25 mouse cellular contexts compared by ENCODE assay signal in genomic region chr17:26872870-26873269, GRCm38 (mm10). TPM values are rescaled to one million over a fixed set of nuclear protein-coding genes. Genes with fewer than 3 reads are reported as not detected.
A peak's percentile ranks its signal among the peaks of the same experiment; 100 is the strongest.
DNase-seq lines count a peak whose midpoint lies in the region; ATAC-seq and TF ChIP-seq lines count a peak whose summit lies in the region.
"Had no signal": no experiment of that assay in that cellular context is flagged by ENCODE, and none has a peak within 500 bp of the region (broad histone marks: within the 10 kb centered on the region; RNA-seq: fewer than 3 reads in every experiment).

No protein-coding gene starts in this region.

- H3K27me3 ChIP-seq in heart, embryonic 10.5 days (ENCODE audit: insufficient read depth, poor library complexity, severe bottlenecking), result no peaks in the 10 kb centered on the region
- no peaks in the 10 kb centered on the region for H3K27me3 ChIP-seq in heart, embryonic 14.5 days (ENCODE audit: control insufficient read depth, insufficient read depth, low read length)
- no peaks in the 10 kb centered on the region for H3K27me3 ChIP-seq in kidney, postnatal 0 days (ENCODE audit: insufficient read depth, low read length)
- no peaks in the 10 kb centered on the region for H3K27me3 ChIP-seq in lung, postnatal 0 days (replicated peaks; ENCODE audit: insufficient read depth, low read length)

- DNase-seq in heart, embryonic 10.5 days (ENCODE audit: low spot score), result no peak
- no peak for DNase-seq in heart, postnatal 36 days
- DNase-seq in heart, adult 8-10 months (ENCODE audit: low spot score), result no peak
- DNase-seq in kidney, postnatal 0 days (ENCODE audit: low spot score), result peak; percentile 18
- DNase-seq in kidney, postnatal 4 days, result no peak
- peak; percentile 86 for DNase-seq in lung, postnatal 0 days (ENCODE audit: low spot score)
- DNase-seq in lung, adult 2 months, result no peak
- DNase-seq: adrenal gland, adult 8-10 months; adrenal gland, postnatal 36 days; B cell, adult 2 months; cerebellum, adult 2 months; cerebellum, postnatal 10 days; forebrain, postnatal 0 days; gastrocnemius, postnatal 14 days; kidney, adult 11 months had no signal

- no peaks in the 10 kb centered on the region for H3K9me3 ChIP-seq in heart, embryonic 10.5 days
- no peaks in the 10 kb centered on the region for H3K9me3 ChIP-seq in heart, embryonic 14.5 days (ENCODE audit: control insufficient read depth, low read length)
- no peaks in the 10 kb centered on the region for H3K9me3 ChIP-seq in kidney, postnatal 0 days (replicated peaks; ENCODE audit: low read length)
- no peaks in the 10 kb centered on the region for H3K9me3 ChIP-seq in lung, postnatal 0 days (ENCODE audit: low read length)
- H3K9me3 ChIP-seq: embryonic facial prominence, embryonic 10.5 days; forebrain, embryonic 13.5 days; G1E; hindbrain, embryonic 13.5 days had no signal

- H3K36me3 ChIP-seq in heart, embryonic 10.5 days, result no peaks in the 10 kb centered on the region
- H3K36me3 ChIP-seq in heart, embryonic 14.5 days (ENCODE audit: control insufficient read depth, insufficient read depth, low read length), result no peaks in the 10 kb centered on the region
- no peaks in the 10 kb centered on the region for H3K36me3 ChIP-seq in kidney, postnatal 0 days (ENCODE audit: insufficient read depth, low read length)
- H3K36me3 ChIP-seq in lung, postnatal 0 days (ENCODE audit: insufficient read depth, low read length), result no peaks in the 10 kb centered on the region
- H3K36me3 ChIP-seq: embryonic facial prominence, embryonic 10.5 days; hindbrain, embryonic 13.5 days had no signal

- no peak for ATAC-seq in heart, embryonic 14.5 days (ENCODE audit: insufficient number of reproducible peaks, insufficient read depth, low FRiP score, low read depth)
- ATAC-seq in kidney, postnatal 0 days (replicated peaks; ENCODE audit: low FRiP score, low read depth), result no peak
- peak; percentile 90 for ATAC-seq in lung, postnatal 0 days
- ATAC-seq: CD4-positive, CD25-positive, alpha-beta regulatory T cell, adult 4 months; forebrain, embryonic 13.5 days; forebrain, postnatal 0 days; hindbrain, postnatal 0 days had no signal

- H3K27ac ChIP-seq in heart, embryonic 10.5 days, result peak overlapping the region; percentile 59; the same call in 1 of the 2 replicates
- peak overlapping the region; percentile 58 to 73; a peak in 3 of 4 replicates for H3K27ac ChIP-seq in heart, embryonic 14.5 days (replicated peaks in 1 of 2; ENCODE audit: control insufficient read depth in 1 of 2, insufficient read depth in 1 of 2, low read depth in 2 of 2, low read length in 2 of 2)
- no peak overlapping the region for H3K27ac ChIP-seq in kidney, postnatal 0 days
- 0 out of 2 replicates have a peak overlapping the region, but pooled peaks have one; percentile 69 for H3K27ac ChIP-seq in lung, postnatal 0 days (ENCODE audit: low read length)
- H3K27ac ChIP-seq: embryonic facial prominence, embryonic 10.5 days; forebrain, embryonic 13.5 days; hindbrain, embryonic 13.5 days; hindbrain, postnatal 0 days had no signal

- 65% methylated on average over 3 of the region's 3 CpGs for WGBS in heart, embryonic 10.5 days
- WGBS in heart, embryonic 14.5 days, result 57% methylated on average over 3 of the region's 3 CpGs
- WGBS in kidney, postnatal 0 days, result 61% methylated on average over 3 of the region's 3 CpGs
- WGBS in lung, postnatal 0 days, result 45% methylated on average over 3 of the region's 3 CpGs
- 46% methylated on average over 3 of the region's 3 CpGs for WGBS in lung, adult 2 months

- TF ChIP-seq EP300 in lung, postnatal 0 days (IDR thresholded peaks at IDR 0.05), result peak; percentile 73

- TF ChIP-seq CTCF in kidney, postnatal 0 days (IDR thresholded peaks at IDR 0.05; ENCODE audit: low read depth), result no peak
- TF ChIP-seq CTCF in lung, postnatal 0 days (IDR thresholded peaks at IDR 0.05), result no peak
- no peak for TF ChIP-seq CTCF in lung, adult 2 months (IDR thresholded peaks at IDR 0.05; ENCODE audit: insufficient read depth, low read length)

- H3K9ac ChIP-seq in heart, embryonic 14.5 days (ENCODE audit: low read length), result no peak overlapping the region
- no peak overlapping the region for H3K9ac ChIP-seq in kidney, postnatal 0 days (ENCODE audit: low read depth, low read length)
- no peak overlapping the region for H3K9ac ChIP-seq in lung, postnatal 0 days (replicated peaks; ENCODE audit: low read depth)
- H3K9ac ChIP-seq: forebrain, embryonic 13.5 days; forebrain, postnatal 0 days; hindbrain, embryonic 13.5 days had no signal

- no peak overlapping the region for H3K4me3 ChIP-seq in heart, embryonic 10.5 days
- no peak overlapping the region for H3K4me3 ChIP-seq in heart, embryonic 14.5 days (ENCODE audit: control insufficient read depth in 1 of 2, insufficient read depth in 1 of 2, low read depth in 1 of 2, low read length in 2 of 2)
- no peak overlapping the region for H3K4me3 ChIP-seq in kidney, postnatal 0 days (replicated peaks; ENCODE audit: low read depth, low read length)
- no peak overlapping the region for H3K4me3 ChIP-seq in lung, postnatal 0 days (ENCODE audit: low read depth, low read length)
- no peak overlapping the region for H3K4me3 ChIP-seq in lung, adult 2 months (replicated peaks; ENCODE audit: extremely low read depth, low read depth, low read length)
- H3K4me3 ChIP-seq: embryonic facial prominence, embryonic 10.5 days; forebrain, embryonic 13.5 days; hindbrain, embryonic 13.5 days had no signal

- intact Hi-C loops in heart, postnatal 36 days (cut with DNase I), result no loop called here

- no peak for TF ChIP-seq POLR2A in lung, adult 2 months (IDR thresholded peaks at IDR 0.05; ENCODE audit: borderline replicate concordance, extremely low read depth, low read depth, low read length)

- no peak overlapping the region for H3K4me2 ChIP-seq in heart, embryonic 14.5 days (ENCODE audit: low read length)
- H3K4me2 ChIP-seq in kidney, postnatal 0 days (ENCODE audit: low read length), result no peak overlapping the region
- no peak overlapping the region for H3K4me2 ChIP-seq in lung, postnatal 0 days (replicated peaks; ENCODE audit: low read depth, low read length)
- H3K4me2 ChIP-seq: forebrain, embryonic 13.5 days; hindbrain, embryonic 13.5 days had no signal

- H3K4me1 ChIP-seq in heart, embryonic 10.5 days, result peaks cover 46% of the 10 kb centered on the region
- H3K4me1 ChIP-seq in heart, embryonic 14.5 days (ENCODE audit: control insufficient read depth in 2 of 2, insufficient read depth in 2 of 2, low read length in 2 of 2), result peaks cover 39 to 41% of the 10 kb centered on the region in 2 experiments
- no peaks in the 10 kb centered on the region for H3K4me1 ChIP-seq in kidney, postnatal 0 days (replicated peaks; ENCODE audit: insufficient read depth, low read length)
- no peaks in the 10 kb centered on the region for H3K4me1 ChIP-seq in lung, postnatal 0 days (ENCODE audit: insufficient read depth, low read depth, low read length)
- no peaks in the 10 kb centered on the region for H3K4me1 ChIP-seq in lung, adult 2 months (ENCODE audit: control insufficient read depth, insufficient read depth, low read length)
- H3K4me1 ChIP-seq: forebrain, embryonic 13.5 days; hindbrain, embryonic 13.5 days had no signal

RNA-seq across cellular contexts. Expression of gene Nkx2-5, which starts 28.1 kb away (rescaled TPM):
- polyA plus RNA-seq in heart, embryonic 10.5 days (2016; fragmentation: Nextera tagmentation; extraction: Ambion mirVana), result 146 and 189 TPM in 2 replicates
- total RNA-seq in heart, postnatal 36 days (2021), result 10 to 100 TPM; 80.7 TPM
- 172 and 177 TPM in 2 replicates for polyA plus RNA-seq in heart, embryonic 14.5 days (2014; fragmentation: Nextera tagmentation; extraction: Ambion mirVana)
- total RNA-seq in heart, adult 8-10 months (2022), result 10 to 100 TPM; 75.8 to 81.5 (median 79.7) TPM
- not detected in 2 replicates for polyA plus RNA-seq in kidney, postnatal 0 days (2015; fragmentation: Nextera tagmentation; extraction: Ambion mirVana)
- polyA plus RNA-seq in lung, postnatal 0 days (2015; fragmentation: Nextera tagmentation; extraction: Ambion mirVana), result 0.38 and 1.2 TPM in 2 replicates
- 1.8 and 2.4 TPM in 2 replicates for polyA plus RNA-seq in lung, adult 2 months (2012; rRNA removed)
- total RNA-seq: adrenal gland, adult 8-10 months; adrenal gland, postnatal 36 days; G1E; gastrocnemius, adult 18-20 months; gastrocnemius, postnatal 14 days; hematopoietic stem cell, adult 5-6 weeks; hindbrain, postnatal 0 days had no signal
- polyA plus RNA-seq: CD4-positive, CD25-positive, alpha-beta regulatory T cell, adult 4 months; cerebellum, adult 2 months; forebrain, embryonic 13.5 days; forebrain, postnatal 0 days; G1E; gonadal fat pad, adult 2 months; hindbrain, postnatal 0 days had no signal

RNA-seq across cellular contexts. Expression of gene Kifc5b, which starts 44.0 kb away (rescaled TPM):
- 6.7 and 8.3 TPM in 2 replicates for polyA plus RNA-seq in heart, embryonic 10.5 days (2016; fragmentation: Nextera tagmentation; extraction: Ambion mirVana)
- total RNA-seq in heart, postnatal 36 days (2021), result under 1 TPM; 0.44 to 0.95 TPM
- 4.2 and 5.0 TPM in 2 replicates for polyA plus RNA-seq in heart, embryonic 14.5 days (2014; fragmentation: Nextera tagmentation; extraction: Ambion mirVana)
- under 1 TPM; 0.29 to 0.81 (median 0.48) TPM for total RNA-seq in heart, adult 8-10 months (2022)
- polyA plus RNA-seq in kidney, postnatal 0 days (2015; fragmentation: Nextera tagmentation; extraction: Ambion mirVana), result 1.3 and 1.8 TPM in 2 replicates
- 0.35 and 0.44 TPM in 2 replicates for polyA plus RNA-seq in lung, postnatal 0 days (2015; fragmentation: Nextera tagmentation; extraction: Ambion mirVana)
- 1.5 and 1.8 TPM in 2 replicates for polyA plus RNA-seq in lung, adult 2 months (2012; rRNA removed)

RNA-seq across cellular contexts. Expression of gene Phf1, which starts 60.0 kb away (rescaled TPM):
- polyA plus RNA-seq in heart, embryonic 10.5 days (2016; fragmentation: Nextera tagmentation; extraction: Ambion mirVana), result 6.0 and 7.3 TPM in 2 replicates
- 10 to 100 TPM; 13.9 to 14.5 TPM for total RNA-seq in heart, postnatal 36 days (2021)
- 5.2 and 8.0 TPM in 2 replicates for polyA plus RNA-seq in heart, embryonic 14.5 days (2014; fragmentation: Nextera tagmentation; extraction: Ambion mirVana)
- 10 to 100 TPM; 15.4 to 20.7 (median 16.1) TPM for total RNA-seq in heart, adult 8-10 months (2022)
- 8.8 and 9.8 TPM in 2 replicates for polyA plus RNA-seq in kidney, postnatal 0 days (2015; fragmentation: Nextera tagmentation; extraction: Ambion mirVana)
- polyA plus RNA-seq in lung, postnatal 0 days (2015; fragmentation: Nextera tagmentation; extraction: Ambion mirVana), result 15.2 and 16.2 TPM in 2 replicates
- 101 and 114 TPM in 2 replicates for polyA plus RNA-seq in lung, adult 2 months (2012; rRNA removed)

Comparison
In these comparisons a context has a peak if more than half of its experiments do, and no peak if none do; other contexts are left out.
1. DNase-seq: peak in kidney, postnatal 0 days (single experiment) and lung, postnatal 0 days (single experiment); none in heart, embryonic 10.5 days (single experiment), heart, postnatal 36 days (0 of 2), heart, adult 8-10 months (single experiment), kidney, postnatal 4 days (0 of 2) and lung, adult 2 months (single experiment).
2. RNA of gene Nkx2-5, which starts 28.1 kb away (polyA plus RNA-seq): 172 to 177 TPM in heart, embryonic 14.5 days and 146 to 189 TPM in heart, embryonic 10.5 days; 1.8 to 2.4 TPM in lung, adult 2 months, 0.38 to 1.2 TPM in lung, postnatal 0 days and not detected in kidney, postnatal 0 days; every median in the first group is over 10 times any median in the second.